Mouse (Mus musculus) neural tube, embryonic 11.5 days (tissue): Measurements from ENCODE around the gene Mbd4. TPM values are rescaled to one million over a fixed set of nuclear protein-coding genes. Genes with fewer than 3 reads are reported as not detected.

Experiments
- ATAC-seq: fragments of 200-750 bp; cut with Nextera tagmentation; 2 replicates; pipeline ENCODE4 v1.8.0; 2017; ENCODE audit warnings: moderate number of reproducible peaks, mild to moderate bottlenecking, moderate TSS enrichment, moderate library complexity; ENCODE audit not compliant: insufficient read depth, low FRiP score, low TSS enrichment
- DNase-seq: peaks from one replicate; pipeline ENCODE4 v3.0.0-alpha.2; 2015; ENCODE audit warnings: low spot score
- H3K27ac ChIP-seq: fragments of 300-500 bp; sonication (generic); 2 replicates; pipeline ENCODE4 v1.5.1; 2014; ENCODE audit warnings: low read depth, mild to moderate bottlenecking, low read length
- H3K27me3 ChIP-seq: fragments of 300-500 bp; sonication (generic); 2 replicates; pipeline ENCODE4 v1.6.1; 2014; ENCODE audit warnings: mild to moderate bottlenecking, low read length, mixed read lengths; ENCODE audit not compliant: control insufficient read depth, insufficient read depth
- H3K36me3 ChIP-seq: fragments of 300-500 bp; sonication (generic); 2 replicates; pipeline ENCODE4 v1.6.1; 2014; ENCODE audit warnings: mild to moderate bottlenecking, low read length, moderate library complexity, mixed read lengths; ENCODE audit not compliant: control insufficient read depth, insufficient read depth
- H3K4me1 ChIP-seq: fragments of 300-500 bp; sonication (generic); 2 replicates; pipeline ENCODE4 v1.6.1; 2014; ENCODE audit warnings: low read length, mixed read lengths; ENCODE audit not compliant: control insufficient read depth, insufficient read depth
- H3K4me2 ChIP-seq: fragments of 300-500 bp; sonication (generic); 2 replicates; pipeline ENCODE4 v1.6.1; 2014; ENCODE audit warnings: low read depth, mild to moderate bottlenecking, moderate library complexity
- H3K4me3 ChIP-seq: fragments of 300-500 bp; sonication (generic); 2 replicates; pipeline ENCODE4 v1.5.1; 2014; ENCODE audit warnings: low read depth, low read length
- H3K9ac ChIP-seq: fragments of 300-500 bp; sonication (generic); 2 replicates; pipeline ENCODE4 v1.6.1; 2014; ENCODE audit warnings: mild to moderate bottlenecking, low read length
- H3K9me3 ChIP-seq: fragments of 300-500 bp; sonication (generic); 2 replicates; pipeline ENCODE4 v1.6.1; 2016; ENCODE audit warnings: low read length; ENCODE audit not compliant: control insufficient read depth
- WGBS: fragments of 180-500 bp; shearing (Covaris S2); extraction: QIAGEN DNeasy Blood & Tissue Kit; methylation state at CpG from one replicate; pipeline ENCODE4 v1.1.7; 2014; 5-methylcytosine and 5-hydroxymethylcytosine counted together
- polyA plus RNA-seq: library from polyadenylated mRNA; unstranded; fragments of >200 nt; fragmentation: Nextera tagmentation; extraction: Ambion mirVana; gene quantifications from 2 replicates; pipeline ENCODE4 v1.2.1, GENCODE M21; 2014

The Mbd4 gene
- polyA plus RNA-seq, 1 experiment from 2014 or later = 19.7 TPM

DNA sequence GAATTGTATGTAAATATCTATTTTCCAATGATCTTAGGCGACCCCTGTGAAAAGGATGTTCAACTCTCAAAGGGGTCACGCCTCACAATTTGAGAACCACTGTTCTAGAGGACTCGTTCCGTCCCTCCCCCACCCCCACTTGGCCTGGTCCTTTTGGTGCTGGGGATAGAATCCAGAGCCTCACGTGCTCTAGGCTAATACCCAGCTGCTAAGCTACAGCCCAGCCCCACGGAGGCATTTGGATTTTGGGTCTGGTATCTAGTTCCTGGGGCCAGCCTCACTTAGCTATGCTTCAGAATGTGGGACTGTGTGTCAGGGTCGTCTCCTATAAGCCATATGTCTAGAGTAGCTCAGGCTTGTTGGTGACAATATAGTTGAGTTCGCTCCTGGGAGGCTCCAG, 41.6 kb downstream of the Mbd4 start:
- Histone ChIP-seq H3K27ac (no peak overlapping the region), H3K27me3 (no peaks in the 10 kb centered on the region), H3K36me3 (peaks cover 2% of the 10 kb centered on the region), H3K4me3 (no peak overlapping the region), H3K4me1 (peaks cover 9% of the 10 kb centered on the region), H3K9ac (no peak overlapping the region), H3K4me2 (no peak overlapping the region), H3K9me3 (no peaks in the 10 kb centered on the region)
- ATAC-seq = no peak
- DNase-seq = peak; percentile 6
- 76% methylated on average over 8 of the region's 8 CpGs for WGBS

DNA sequence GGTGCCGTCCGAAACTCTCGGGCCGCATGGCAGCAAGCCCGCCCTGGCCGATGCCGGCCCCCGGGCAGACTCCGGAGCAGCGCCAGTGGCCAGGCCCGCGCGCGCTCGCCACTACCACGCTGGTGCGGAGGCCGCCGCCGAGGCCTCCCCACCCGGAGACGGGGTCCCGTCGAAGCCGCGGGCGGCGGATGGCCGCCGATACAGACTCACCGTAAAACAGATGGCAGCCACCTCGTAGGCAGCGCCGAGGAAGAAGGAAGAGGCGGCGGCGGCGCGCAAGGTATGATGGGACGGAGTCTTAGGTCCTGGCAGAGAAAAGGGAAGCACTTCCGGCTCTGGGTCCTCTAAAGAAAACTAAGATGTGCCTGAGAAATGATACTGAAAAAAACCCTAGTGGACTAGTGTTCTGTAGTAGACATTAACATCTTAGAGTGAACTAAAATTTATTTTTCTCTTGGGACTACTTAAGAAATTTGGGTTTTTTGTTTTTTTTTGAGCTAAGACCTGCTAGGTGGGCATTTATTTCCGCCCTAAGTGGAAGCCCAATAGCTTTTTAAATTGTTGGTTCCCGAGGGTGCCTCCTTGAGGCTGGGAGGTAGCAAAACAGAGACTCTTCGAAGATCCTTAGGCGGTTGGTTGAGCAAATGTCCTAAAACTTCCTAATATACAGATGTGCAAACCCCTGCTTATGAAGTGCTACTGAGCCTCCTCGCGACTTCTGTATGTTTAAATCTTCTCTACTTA, 44.5 kb downstream of the Mbd4 start, which contains the start of gene Rpl32:
TSS of gene Rpl32 (minus strand) at position 260 of the 744 bp plus-strand sequence.
- H3K4me2 ChIP-seq = peak within 1 kb of the TSS; percentile 83
- ATAC-seq (peak; percentile 82), DNase-seq (peak; percentile 90)
- H3K36me3 ChIP-seq = peaks cover 15% of the 10 kb centered on the region
- peak within 1 kb of the TSS; percentile 63 for H3K4me3 ChIP-seq
- H3K27ac ChIP-seq = peak within 1 kb of the TSS; percentile 94
- H3K4me1 ChIP-seq = peaks cover 15% of the 10 kb centered on the region
- peak within 1 kb of the TSS; percentile 85 for H3K9ac ChIP-seq
- no peaks in the 10 kb centered on the region for H3K27me3 ChIP-seq
- under 1% methylated on average over 47 of the region's 47 CpGs for WGBS
- no peaks in the 10 kb centered on the region for H3K9me3 ChIP-seq

DNA sequence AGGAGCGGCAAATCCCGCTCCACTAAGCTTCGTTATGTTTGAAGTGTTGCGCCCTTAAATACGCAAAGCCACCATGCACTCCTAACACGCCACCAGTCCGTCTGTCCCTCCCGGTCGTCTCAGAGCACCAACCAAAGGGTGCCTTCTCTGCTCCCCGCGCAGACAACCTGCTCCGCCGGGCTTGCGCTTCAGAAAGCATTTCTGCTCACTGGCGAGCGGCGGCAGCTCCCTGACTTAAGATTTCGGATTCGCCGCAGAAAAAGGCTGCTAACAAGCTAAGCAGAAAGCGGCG, 45.0 kb downstream of the Mbd4 start:
- peak overlapping the region; percentile 94 for H3K27ac ChIP-seq

DNA sequence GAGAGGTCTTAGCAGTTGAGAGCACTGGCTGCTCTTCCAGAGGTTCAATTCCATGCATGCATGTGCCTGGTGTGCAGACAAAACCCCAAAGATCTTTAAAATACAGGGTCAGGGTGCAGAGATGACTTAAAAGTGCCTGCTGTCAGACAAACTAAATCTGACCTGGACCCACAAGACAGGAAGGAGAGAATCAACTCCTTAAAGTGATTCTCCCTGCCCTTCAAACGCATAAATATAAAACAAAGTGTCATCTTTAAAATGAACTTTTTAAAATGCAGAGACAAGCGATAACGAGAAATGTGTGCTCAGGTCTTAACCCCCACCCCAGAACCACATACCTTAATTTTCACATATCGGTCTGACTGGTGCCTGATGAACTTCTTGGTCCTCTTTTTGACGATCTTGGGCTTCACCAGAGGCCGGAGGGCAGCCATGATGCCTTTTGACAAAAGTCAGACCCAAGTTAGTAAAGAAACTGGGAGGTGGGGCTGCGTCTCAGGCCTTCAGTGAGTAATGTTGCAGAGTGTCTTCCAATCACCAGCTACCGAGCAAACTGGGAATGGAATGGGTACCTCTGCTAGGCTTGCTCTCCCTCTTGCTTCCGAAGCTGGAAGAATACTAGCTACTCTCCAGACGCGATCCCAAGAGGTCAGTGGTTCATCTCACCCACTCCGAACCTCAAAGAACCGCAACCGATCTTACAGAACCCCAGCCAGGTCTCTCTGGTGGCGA, 45.5 kb downstream of the Mbd4 start:
- no peaks in the 10 kb centered on the region for H3K9me3 ChIP-seq

More for the DNA sequence above, 45.0 kb downstream of the Mbd4 start:
- H3K36me3 ChIP-seq = peaks cover 15% of the 10 kb centered on the region
- WGBS = 0% methylated on average over 22 of the region's 22 CpGs
- H3K4me1 ChIP-seq = peaks cover 15% of the 10 kb centered on the region
- H3K27me3 ChIP-seq = no peaks in the 10 kb centered on the region
- peak overlapping the region; percentile 83 for H3K4me2 ChIP-seq
- ATAC-seq = no peak
- peak overlapping the region; percentile 85 for H3K9ac ChIP-seq
- peak overlapping the region; percentile 63 for H3K4me3 ChIP-seq
- no peaks in the 10 kb centered on the region for H3K9me3 ChIP-seq
- no peak for DNase-seq

DNA sequence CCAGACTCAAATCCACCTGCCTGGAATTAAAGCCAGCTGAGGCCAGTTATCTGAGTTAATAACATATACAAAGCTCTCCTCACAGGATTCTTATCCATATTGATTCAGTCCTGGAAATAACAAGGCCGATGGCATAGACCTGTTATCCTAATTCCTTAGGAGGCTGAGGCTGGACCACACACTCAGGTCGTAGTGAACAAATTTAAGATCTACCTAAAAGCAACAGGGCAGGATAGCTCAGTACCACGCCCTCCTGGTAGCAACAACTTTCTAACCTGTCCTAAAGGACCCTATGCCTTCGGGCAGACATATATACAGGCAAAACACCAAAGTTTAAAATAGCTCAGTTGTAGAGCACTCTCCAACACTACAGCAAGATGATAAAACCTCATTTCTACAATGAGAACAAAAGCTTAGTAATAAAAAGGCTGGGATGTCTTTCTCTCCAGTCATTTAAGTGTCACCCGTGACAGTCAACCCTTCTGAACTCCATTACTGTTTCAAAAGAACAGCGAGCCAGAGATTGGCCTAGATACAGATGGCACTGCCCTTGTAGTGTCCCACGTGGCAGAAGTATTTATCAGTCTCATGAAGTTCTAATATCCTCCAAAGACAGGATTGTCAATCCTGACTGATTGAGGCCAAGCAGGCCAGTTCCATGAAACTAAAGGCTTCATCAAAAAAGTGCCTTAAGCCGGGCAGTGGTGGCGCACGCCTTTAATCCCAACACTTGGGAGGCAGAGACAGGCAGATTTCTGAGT, 48.6 kb downstream of the Mbd4 start:
- no peak for ATAC-seq
- Histone ChIP-seq H3K4me2 (no peak overlapping the region), H3K4me3 (no peak overlapping the region), H3K27ac (no peak overlapping the region), H3K36me3 (peaks cover 25% of the 10 kb centered on the region), H3K27me3 (no peaks in the 10 kb centered on the region), H3K9me3 (no peaks in the 10 kb centered on the region), H3K4me1 (peaks cover 15% of the 10 kb centered on the region), H3K9ac (no peak overlapping the region)
- DNase-seq = no peak
- WGBS = 68% methylated on average over 10 of the region's 10 CpGs

More for the DNA sequence above, 45.5 kb downstream of the Mbd4 start:
- Histone ChIP-seq H3K4me2 (peak overlapping the region; percentile 83), H3K4me1 (peaks cover 15% of the 10 kb centered on the region), H3K4me3 (peak overlapping the region; percentile 63), H3K27me3 (no peaks in the 10 kb centered on the region), H3K9ac (peak overlapping the region; percentile 85), H3K36me3 (peaks cover 15% of the 10 kb centered on the region), H3K27ac (peak overlapping the region; percentile 94)
- ATAC-seq = no peak
- peak; percentile 11 for DNase-seq
- 3% methylated on average over 15 of the region's 15 CpGs for WGBS

DNA sequence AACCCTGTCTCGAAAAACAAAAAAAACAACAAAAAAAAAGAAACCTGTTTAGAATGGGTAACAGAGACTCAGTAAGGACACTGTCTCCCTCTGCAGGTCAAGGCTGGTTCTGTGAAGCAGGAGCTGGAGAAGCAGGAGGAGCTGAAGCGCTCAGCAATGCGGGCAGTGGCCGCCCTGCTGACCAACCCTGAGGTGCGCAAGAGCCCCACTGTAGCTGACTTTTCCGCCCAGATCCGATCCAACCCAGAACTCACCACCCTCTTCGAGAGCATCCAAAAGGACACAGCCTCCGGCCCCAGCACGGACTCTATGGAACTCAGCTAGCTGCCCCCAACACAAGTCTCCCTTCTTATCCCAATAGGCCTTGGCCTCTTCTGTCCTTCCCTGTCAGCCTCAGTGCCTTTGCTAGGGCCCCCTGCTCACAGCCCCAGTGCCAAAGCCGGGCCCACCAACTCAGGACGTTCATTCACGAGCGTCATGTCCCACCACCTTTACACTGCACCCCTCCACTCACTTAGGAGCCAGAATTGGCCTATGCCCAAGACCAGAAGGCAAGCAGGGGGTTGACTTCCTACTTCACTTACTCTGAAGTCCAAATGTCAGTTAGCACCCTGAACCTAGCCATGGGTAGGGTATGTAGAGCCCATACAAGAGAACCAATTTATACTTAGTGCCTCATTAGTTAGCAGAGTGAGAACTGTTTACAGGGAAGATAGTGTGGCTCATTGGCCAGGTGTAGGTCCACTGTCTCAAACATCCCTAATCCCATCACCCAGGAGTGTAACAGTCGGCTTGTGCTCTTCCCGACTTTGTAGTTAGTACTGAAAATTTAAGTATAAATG, 49.4 kb downstream of the Mbd4 start:
- Histone ChIP-seq H3K9ac (no peak overlapping the region), H3K4me2 (no peak overlapping the region), H3K4me3 (no peak overlapping the region), H3K9me3 (no peaks in the 10 kb centered on the region), H3K27ac (no peak overlapping the region), H3K36me3 (peaks cover 28% of the 10 kb centered on the region), H3K27me3 (no peaks in the 10 kb centered on the region), H3K4me1 (peaks cover 15% of the 10 kb centered on the region)
- DNase-seq = peak; percentile 78
- 48% methylated on average over 16 of the region's 16 CpGs for WGBS
- ATAC-seq = peak; percentile 57; the same call in 1 of the 2 replicates

DNA sequence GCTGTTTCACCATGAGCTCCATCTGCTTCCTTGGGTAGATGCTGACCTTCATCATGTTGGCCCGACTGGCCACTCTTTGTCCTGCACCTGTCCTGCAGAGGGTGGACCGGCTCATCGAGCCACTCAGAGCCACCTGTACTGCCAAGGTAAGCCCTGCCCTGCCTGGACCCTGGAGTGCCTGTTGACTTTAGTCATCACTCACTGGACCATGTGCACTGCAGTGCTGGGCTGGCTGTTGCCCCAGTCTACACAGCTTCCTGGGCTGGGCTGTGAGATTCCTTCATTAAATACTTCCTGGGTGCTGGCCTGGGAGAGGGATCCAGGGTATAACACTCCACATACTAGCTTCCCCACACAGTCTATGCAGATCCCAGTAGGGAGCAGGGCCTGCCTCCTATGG, 51.4 kb downstream of the Mbd4 start:
- WGBS = 97% methylated on average over 3 of the region's 3 CpGs
- Histone ChIP-seq H3K4me3 (no peak overlapping the region), H3K4me1 (peaks cover 8% of the 10 kb centered on the region), H3K36me3 (peaks cover 37% of the 10 kb centered on the region), H3K9me3 (no peaks in the 10 kb centered on the region), H3K27me3 (no peaks in the 10 kb centered on the region), H3K27ac (no peak overlapping the region), H3K4me2 (no peak overlapping the region), H3K9ac (no peak overlapping the region)
- no peak for DNase-seq
- no peak for ATAC-seq

DNA sequence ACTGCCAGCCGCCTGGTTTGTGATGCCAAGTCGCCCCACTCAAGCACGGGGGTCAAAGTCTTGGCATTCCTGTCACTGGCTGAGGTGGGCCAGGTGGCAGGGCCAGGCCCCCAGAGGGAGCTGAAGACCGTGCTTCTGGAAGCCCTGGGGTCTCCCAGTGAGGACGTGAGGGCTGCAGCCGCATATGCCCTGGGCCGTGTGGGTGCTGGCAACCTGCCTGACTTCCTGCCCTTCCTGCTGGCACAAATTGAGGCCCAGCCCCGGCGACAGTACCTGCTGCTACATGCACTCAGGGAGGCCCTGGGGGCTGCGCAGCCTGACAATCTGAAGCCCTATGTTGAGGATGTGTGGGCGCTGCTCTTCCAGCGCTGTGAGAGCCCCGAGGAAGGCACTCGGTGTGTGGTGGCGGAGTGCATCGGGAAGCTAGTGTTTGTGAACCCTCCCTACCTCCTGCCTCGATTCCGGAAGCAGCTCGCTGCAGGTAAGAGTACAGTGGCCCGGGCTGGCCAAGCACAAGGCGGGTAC, 60.4 kb downstream of the Mbd4 start:
- ATAC-seq (no peak), DNase-seq (no peak)
- H3K27ac ChIP-seq = no peak overlapping the region
- H3K4me3 ChIP-seq = no peak overlapping the region
- H3K4me2 ChIP-seq = no peak overlapping the region
- 92% methylated on average over 21 of the region's 21 CpGs for WGBS
- H3K4me1 ChIP-seq = no peaks in the 10 kb centered on the region
- H3K36me3 ChIP-seq = peaks cover 26% of the 10 kb centered on the region
- H3K9me3 ChIP-seq = no peaks in the 10 kb centered on the region
- H3K9ac ChIP-seq = no peak overlapping the region
- H3K27me3 ChIP-seq = no peaks in the 10 kb centered on the region
